Mouse (Mus musculus) yolk sac, embryonic 10.5 days (tissue): ENCODE data around the gene Adora2a.
"Not testable (repeated sequence)": the region's sequence is repeated elsewhere in the genome, so short reads cannot be mapped to it uniquely, and the experiment has no call there.

Source experiments
- DNase-seq: peaks from one replicate; pipeline ENCODE4 v3.0.0-alpha.2; 2017; ENCODE audit warnings: low spot score

The Adora2a gene

DNA sequence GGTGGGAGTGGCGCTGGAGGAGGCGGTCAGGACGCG is at the start of gene Adora2a:
TSS of gene Adora2a (plus strand) at position 6 of the 36 bp plus-strand sequence.
- DNase-seq, result no peak

DNA sequence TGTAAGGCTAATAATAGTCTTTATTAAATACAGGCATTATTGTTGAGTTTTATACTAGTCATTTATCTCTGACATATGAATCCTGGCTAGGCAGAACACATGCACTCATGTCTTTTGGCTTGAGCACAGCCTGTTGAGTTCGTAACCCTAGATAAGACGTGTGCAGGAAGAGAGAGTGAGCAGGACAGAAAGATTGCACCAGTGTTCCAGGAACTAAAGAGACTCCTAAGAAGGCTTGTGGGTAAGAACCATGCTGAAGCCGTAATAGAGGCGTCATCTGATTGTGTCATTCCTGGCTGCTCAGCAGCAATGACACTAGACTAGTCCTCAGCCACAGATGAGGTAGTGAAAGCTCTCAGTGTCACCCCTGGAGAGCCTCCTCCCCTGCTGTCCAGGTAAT is 43.7 kb upstream of the Adora2a start:
- DNase-seq, result no peak

- DNase-seq, result no peak
Measured at GRCm38 (mm10) chr10:75276427-75277013, 40.2 kb upstream of the Adora2a start.

DNA sequence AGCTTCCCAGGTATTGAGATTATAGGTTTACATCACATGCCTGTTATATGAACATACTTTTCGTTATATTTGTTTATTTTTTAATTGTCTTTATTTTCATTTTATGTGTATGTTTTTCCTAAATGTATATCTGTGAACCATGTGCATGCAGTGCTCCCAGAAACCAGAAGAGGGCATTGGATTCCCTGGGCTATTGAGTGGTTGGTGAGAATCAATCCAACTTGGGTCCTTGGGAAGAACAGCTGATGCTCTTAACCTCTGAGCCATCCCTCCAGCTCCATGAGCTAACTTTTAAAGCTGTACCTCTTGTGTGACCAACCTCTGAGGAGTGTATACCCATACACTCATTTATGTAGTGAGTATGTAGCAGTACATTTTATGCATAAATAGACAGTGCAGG is 39.2 kb upstream of the Adora2a start:
- DNase-seq, result no peak

DNA sequence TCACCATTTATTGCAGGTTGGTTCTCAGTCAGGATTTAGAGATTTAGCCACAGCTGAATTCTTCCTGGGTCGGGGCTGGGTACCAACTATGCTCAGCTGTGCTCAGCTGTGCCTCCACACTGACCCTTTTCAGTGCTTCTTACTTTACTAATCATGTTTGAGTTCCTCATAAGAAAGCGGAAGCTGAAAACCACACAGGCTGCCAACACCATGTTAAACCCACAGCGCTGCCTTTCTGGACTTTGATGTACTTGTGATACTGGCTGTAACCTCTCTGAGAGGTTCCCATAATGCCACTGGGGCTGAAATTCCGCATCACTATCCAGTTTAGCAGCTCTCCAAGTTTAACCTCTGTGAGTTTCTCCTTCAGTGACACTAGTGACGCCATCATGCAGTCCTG is 34.0 kb upstream of the Adora2a start:
- no peak for DNase-seq

GRCm38 (mm10) chr10:75283821-75284220 is 32.9 kb upstream of the Adora2a start:
- DNase-seq, result no peak

DNA sequence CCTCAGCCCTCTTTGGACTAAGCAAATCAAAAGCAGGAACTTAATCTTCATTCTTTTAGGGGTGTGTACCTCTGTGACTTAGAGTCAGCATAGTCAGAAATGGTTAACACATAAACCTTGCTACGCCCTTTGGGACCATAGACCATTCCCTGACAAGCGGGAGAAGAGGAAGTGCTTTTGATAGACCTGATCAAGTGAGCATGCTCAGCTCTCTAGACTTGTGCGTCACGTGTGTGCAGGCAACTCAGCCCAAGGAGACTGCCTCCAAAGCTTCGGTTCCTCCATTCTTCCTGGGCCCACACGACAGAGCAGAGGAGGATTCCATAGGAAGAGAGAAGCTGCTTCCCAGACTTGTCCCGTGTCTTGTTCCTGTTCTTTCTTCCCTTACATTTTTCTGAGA is 28.1 kb upstream of the Adora2a start:
- DNase-seq, result peak; percentile 39

GRCm38 (mm10) chr10:75289392-75289791 is 27.3 kb upstream of the Adora2a start:
- no peak for DNase-seq

DNA sequence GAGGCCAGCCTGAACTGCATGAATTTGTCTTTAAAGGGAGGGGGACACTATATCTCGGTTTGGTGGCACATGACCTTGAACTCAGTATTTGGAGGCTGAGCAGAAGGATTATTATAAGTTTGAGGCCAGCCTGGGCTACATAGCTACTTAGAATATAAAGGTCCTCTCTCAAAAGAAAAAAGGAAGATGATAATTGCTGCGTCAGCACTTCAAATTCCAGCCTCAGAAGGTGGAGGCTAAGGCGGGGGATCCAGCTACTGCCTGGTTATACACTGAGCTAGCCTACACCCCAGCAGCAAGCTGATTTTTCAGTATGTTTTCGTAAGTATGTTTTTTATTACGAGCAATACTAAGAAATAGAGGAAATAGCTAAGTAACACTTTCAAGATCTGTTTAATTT is 26.0 kb upstream of the Adora2a start:
- no peak for DNase-seq

- DNase-seq, result no peak
Measured at GRCm38 (mm10) chr10:75291338-75291737, 25.3 kb upstream of the Adora2a start.

GRCm38 (mm10) chr10:75292206-75292605 is 24.5 kb upstream of the Adora2a start:
- not testable (repeated sequence) for DNase-seq

DNA sequence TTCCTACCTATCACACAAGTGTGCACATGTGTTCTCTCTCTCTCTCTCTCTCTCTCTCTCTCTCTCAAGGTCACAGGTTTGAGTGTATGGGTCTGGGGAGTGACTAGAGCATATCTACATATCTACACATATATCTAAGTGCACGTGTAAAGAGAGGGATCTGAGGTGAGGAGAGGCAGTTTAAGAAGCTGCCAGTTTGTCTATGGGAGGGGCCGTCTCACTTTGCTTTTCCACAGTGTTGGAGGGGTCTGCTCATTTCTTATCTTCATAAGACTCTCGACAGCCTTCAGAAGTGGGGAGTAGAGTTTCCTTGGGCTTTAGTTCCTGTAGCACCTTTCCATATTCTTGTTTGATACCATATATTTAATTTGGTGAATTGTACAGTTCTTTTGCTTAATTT is 23.4 kb upstream of the Adora2a start:
- no peak for DNase-seq

GRCm38 (mm10) chr10:75294362-75294761 is 22.3 kb upstream of the Adora2a start:
- no peak for DNase-seq

GRCm38 (mm10) chr10:75294926-75295325 is 21.8 kb upstream of the Adora2a start:
- no peak for DNase-seq

GRCm38 (mm10) chr10:75298608-75299007 is 18.1 kb upstream of the Adora2a start:
- DNase-seq, result no peak

- DNase-seq, result no peak
Measured at GRCm38 (mm10) chr10:75299785-75300418, 16.8 kb upstream of the Adora2a start.

GRCm38 (mm10) chr10:75301195-75301806 is 15.4 kb upstream of the Adora2a start:
- no peak for DNase-seq

GRCm38 (mm10) chr10:75301937-75302336 is 14.7 kb upstream of the Adora2a start:
- no peak for DNase-seq

GRCm38 (mm10) chr10:75302536-75302935 is 14.1 kb upstream of the Adora2a start:
- no peak for DNase-seq

DNA sequence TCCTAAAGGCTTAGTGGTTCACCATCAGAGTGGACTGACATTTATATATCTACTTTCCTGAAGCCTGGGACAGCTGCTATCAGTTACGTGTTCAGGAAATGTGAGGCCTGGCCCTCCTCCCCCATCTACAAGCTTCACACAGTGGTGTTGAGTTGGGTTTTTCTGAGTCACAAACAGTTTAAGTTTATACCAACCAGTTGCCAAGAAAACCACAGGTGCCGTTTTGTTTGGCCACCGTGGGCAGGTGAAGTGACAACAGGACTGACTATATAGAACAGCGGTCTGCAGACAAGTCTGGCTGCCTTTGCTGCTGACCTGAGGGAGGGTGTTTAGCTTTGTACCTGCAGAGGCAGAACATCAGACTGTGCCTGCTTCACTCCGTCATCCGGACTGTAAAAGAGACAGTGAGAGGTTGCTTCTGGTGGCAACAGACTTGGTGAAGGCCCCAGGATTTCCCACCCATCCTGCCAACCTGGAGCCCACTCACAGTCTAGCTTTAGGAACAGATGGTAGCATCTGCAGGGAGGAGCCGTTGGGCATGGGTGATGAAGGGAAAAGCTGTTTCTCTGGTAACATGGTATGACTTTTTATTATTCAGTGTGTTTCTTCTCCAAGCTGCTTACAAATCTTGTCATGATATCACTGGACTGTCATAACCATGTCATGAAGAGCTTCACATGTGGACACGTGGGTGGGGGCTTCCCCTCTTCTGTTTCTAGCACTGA is 13.2 kb upstream of the Adora2a start:
- DNase-seq, result no peak

DNA sequence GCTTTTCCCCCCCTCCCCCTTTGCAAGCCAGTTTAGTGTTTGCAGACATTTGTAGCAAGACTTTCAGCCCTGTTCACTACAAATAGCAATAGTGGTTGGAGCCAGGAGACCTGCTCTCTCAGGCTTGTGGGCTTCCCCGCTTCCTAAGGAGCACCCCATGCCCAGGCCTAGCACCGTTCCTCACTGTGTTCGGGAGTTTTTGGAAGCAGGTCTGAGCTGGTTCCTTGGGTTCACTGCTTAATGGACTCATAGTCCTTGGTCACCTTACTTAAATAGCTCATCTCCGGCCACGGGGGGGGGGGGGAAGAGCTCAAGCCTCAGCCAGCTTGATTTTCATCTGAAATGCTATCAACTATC is 12.7 kb upstream of the Adora2a start:
- DNase-seq, result no peak

GRCm38 (mm10) chr10:75304413-75304812 is 12.3 kb upstream of the Adora2a start:
- no peak for DNase-seq

GRCm38 (mm10) chr10:75307130-75307529 is 9.5 kb upstream of the Adora2a start:
- no peak for DNase-seq

DNA sequence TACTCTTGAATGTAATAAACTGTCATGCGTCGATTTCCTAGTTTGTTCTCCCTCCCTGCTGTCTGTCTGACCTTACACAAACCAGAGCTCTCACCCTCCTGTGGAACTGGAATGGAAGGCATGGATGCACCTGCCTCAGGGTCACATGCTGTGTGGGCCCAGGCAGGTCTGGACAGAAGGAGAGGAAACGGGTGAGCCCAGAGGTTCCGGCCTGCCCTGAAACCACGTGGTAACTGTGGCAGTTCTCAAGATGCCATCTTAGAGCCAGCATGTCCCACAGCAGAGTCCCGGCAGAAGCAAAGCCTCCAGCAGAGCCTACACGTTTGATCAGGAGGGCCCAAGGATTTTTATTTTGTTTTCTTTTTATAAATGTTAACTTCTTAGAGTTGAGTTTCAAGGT is 4.3 kb upstream of the Adora2a start:
- no peak for DNase-seq
